Mouse (Mus musculus): ENCODE data around the gene Gm14569.
A peak's percentile ranks its signal among the peaks of the same experiment; 100 is the strongest.

The Gm14569 gene

DNA sequence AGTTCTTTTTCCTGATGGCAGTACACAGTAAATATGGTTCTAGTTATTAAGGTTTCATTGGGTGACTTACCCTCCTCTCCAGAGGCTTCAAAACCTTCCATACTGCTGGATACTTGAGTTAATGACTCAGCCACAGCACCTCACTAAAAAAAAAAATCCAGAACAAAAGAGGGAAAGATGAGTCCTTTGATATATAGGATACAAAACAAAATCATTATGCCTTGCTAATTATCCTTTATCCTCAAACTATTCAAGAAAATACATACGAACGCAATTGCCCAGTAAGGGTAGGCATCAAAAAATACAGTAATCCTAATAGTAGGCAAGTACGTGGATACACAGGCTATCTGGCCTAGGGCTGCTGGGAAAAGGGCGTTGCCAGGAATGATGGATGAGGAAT, at the start of gene Gm14569:
Gene Gm14569, minus strand, starts transcription at position 101 of the 400 bp plus-strand sequence.
- DNase-seq (ENCODE audit: low spot score), result no peak

DNA sequence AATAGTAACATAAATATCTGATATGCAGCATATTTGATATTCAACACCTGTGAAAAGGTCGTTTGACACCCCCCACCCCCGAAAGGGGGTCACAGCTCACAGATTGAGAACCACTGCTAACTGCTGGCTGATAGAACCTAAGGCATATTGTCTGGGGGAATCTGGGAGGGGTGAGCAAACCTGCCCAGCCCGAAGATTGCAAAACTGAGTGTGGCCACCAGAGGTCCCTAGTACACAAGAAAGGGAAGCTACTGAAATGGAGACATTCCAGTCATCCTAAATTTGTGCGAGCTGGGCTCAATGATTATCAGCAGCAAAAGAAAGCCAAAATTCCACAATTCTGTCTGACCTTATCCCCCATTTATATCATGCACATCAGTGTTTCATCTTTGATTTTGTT, 42.9 kb upstream of the Gm14569 start:
- DNase-seq (ENCODE audit: low spot score), result peak; percentile 73

DNA sequence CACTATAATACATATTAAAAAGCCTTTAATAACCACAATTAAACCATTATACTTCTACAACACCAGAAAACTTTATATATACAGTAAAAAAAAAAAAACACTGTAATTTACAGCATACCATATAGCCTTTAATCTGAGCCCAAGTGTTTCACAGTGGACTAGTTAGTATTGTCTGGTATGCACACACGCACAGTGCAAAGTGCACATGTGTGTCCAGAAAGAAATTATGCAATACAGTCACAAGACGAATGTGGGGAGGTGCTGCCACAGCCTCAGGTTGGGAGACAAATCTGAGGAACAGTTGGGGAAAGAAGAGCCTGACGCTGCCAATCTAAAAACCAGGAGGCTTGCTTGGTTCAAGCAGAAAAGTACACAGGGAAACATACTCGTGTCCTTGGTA, 42.1 kb upstream of the Gm14569 start:
- no peak for DNase-seq (ENCODE audit: low spot score)

DNA sequence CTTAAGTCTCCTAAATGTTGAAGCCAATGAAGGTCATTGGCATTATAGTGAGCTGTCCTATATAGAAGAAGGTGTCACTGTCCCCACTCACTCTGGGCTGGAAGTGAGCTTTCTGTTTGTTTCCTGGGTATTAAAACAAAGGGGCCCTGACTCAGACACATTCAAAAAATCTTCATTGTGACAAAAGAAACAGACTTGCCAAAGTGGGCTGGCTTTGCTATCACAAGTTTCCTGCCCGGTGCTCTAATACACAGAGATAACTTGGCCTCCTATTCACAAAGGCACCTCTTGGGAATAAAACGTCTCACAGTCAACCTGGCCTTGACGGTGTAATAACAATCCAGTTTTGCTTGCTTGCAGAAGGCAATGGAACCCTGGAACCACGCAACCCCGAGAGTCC, 38.6 kb upstream of the Gm14569 start:
- DNase-seq (ENCODE audit: low spot score), result no peak

DNA sequence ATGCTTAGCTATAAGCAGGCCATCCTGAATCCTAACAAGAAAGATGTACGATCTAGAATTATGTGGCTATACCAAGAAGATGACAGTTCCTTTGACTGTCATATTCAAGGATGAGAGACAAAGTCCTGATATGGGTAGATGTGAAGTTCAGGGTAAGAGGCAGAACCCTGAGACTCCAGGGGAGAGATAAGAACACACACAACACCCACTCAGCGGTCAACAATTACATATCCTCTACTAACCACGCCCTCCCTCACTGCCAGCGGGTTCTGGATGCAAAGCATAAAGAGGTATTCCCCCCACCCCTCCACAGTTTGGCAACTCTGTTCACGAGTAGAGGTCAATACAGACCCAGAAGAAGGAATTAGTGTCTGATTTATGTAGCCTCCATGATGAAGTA, 32.1 kb upstream of the Gm14569 start:
- DNase-seq (ENCODE audit: low spot score), result no peak

DNA sequence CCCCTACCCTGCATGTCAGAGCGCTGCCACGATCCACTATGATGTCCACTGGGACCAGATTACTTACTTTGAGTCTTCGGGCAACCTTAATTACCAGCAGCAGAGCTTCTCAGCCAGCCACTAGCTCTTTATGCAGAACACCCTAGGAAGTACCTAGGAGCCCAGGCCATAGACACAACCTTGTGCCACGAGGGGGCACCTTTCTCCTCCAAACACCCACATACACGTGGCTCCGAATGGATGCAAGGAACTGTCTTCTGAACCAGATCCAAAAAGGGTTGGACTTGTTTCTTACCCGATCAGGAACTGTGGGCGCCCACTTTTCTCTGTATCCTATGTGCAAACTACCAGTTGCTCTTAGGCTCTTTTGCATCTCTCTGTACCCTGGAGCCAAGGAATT, 22.1 kb upstream of the Gm14569 start:
- DNase-seq (ENCODE audit: low spot score), result peak; percentile 14

DNA sequence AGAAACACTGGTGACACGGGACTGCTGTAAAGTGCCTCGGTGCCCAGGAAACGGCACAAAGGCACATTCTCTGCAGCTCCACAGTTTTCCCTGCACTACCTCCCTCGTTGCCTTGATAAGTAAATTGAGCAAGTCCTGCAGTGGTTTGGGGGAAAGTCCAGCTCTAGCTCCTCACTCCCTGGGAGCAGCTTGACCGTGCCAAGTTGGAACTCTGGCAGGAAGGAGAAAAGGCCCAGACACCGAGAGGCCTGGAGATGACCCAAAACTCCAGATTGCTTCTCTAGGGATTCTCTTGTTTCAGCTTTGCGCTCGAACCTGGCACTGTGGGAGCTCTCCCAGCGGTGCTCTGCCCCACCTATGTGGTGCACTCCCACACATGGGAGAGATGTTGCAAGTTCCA, 21.6 kb upstream of the Gm14569 start:
- DNase-seq (ENCODE audit: low spot score), result peak; percentile 7

DNA sequence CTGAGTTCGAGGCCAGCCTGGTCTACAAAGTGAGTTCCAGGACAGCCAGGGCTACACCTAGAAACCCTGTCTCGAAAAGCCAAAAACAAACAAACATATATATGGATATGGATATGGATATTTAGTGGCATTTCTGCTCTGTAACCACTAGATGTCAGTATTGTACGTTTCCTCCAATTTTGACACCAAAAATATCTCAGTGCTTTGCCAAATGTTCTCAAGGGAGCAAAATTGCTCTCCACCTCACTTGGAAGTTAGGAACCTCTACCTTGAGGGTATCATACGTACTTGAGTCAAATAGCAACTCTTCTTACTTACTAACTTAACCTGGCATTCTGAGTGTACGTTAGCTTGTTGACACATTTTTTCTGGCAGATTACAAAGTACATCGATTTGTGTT, 15.2 kb upstream of the Gm14569 start:
- no peak for DNase-seq (ENCODE audit: low spot score)

DNA sequence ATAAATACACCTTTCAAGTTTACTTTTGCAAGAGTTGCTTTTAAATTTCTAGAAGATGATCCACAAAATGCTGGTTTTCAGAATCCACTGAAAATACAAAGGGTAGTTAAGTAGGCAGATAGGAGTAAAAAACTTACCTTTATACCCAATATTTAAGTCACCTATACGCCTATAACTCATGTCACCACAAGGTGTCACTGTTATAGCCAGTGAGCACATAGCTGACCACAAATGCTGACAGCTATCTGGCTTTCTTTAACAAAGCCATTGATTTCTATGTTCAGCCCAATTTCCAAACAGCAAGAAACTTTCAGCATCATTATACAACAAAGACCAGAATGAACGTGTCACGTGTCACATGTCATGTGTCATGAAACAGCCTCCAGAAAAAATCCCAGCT, 2.1 kb downstream of the Gm14569 start:
- no peak for DNase-seq (ENCODE audit: low spot score)

DNA sequence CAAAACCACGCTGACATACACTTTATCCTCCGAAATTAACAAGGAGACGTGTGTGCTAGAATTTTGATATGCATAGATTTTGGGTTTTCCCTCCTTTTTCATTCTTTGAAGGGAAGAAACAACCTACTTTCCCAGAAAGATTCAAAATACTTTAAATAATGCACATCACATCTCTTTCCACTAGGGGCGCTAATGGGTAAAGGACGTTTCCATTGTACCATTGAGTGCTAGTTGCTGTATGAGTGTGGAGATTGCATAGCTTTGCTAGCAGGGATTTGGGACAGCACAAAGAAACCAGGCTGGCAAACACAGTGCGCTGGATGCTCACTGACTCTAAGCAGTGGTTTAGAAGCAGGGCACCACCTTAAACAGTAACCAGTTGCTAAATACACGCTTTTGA, 3.6 kb downstream of the Gm14569 start:
- no peak for DNase-seq (ENCODE audit: low spot score)

DNA sequence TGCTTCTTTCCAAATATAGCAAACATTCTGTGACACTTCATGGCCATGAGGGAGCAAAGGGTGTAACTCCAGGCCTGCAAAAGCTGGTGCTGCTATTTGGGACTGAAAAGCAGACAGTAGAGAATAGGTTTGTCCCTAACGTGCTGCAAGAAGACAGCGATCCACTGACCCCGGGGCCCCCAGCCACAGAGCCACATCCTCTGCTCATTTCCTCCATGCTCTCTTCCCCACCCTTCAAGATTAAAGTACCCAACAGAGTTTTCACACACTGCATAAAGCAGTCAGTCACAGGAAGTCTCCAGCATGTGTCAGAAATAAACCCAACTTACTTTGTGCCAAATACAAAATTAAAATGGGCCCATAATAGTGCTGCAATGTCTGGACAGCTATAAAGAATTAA, 16.8 kb downstream of the Gm14569 start:
- no peak for DNase-seq (ENCODE audit: low spot score)

DNA sequence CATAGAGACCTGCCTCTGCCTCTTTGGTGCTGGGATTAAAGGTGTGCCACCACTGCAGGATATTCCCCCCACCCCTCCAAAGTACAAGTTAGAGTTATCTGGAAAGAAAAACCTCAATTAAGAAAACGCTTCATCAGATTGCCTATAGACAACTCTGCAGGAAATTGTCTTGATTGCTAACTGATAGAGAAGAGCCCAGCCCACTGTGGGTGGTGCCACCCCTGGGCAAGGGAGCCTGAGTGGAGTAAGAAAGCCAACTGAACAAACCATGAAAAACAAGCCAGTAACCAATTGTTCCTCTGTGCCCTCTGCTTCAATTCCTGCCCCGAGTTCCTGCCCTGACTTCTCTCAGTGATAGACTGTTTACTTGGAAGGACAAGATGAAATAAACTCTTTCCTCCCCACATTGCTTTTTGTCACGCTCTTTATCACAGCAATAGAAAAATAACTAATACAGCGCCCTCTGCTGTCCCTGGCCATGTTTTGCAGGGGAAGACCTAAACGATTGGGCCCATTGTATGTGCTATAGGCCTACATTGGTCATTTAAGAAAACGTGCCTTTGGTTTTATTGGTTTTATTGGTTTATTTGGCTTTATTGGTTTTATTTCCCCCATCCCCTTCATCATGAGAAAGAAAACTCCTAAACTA, 17.4 kb downstream of the Gm14569 start:
- no peak for DNase-seq (ENCODE audit: low spot score)

DNA sequence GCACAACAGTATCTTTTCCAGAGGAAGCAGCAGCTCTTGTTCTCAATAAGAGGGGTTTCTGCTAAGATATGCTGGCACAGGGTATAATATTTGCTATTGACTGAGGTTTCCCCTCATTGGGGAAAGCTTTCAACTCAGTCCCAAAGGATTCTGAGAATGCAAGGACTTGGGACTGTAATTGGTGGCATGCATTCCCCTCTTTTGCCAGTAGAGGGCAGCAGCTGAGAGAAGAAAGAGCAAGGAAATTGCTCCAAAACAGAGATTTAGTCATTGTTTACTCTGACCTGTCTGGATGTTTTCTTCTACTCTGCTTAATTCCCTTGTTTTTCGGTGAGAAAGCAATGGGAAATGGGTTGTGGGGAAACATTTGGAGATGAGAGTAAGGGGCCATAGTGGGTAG, 35.6 kb downstream of the Gm14569 start:
- no peak for DNase-seq (ENCODE audit: low spot score)

DNA sequence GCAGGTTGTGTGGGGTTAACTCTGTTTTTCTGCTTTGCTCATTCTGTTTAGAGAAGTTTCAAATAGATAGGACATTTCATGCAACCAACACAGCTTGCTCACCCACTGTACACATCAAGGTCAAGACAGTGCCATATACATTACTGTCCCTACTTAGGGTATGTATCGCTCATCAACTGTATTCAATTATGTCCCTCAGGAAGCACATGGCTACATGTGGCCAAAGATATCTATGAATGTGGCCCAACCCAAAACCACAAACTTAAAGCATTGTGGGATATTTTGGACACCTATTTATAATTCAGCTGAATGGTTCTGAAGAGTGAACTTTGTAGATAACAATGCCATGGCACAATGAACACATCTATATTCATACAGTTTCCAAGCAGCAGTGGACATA, 53.7 kb downstream of the Gm14569 start:
- DNase-seq (ENCODE audit: low spot score), result no peak

DNA sequence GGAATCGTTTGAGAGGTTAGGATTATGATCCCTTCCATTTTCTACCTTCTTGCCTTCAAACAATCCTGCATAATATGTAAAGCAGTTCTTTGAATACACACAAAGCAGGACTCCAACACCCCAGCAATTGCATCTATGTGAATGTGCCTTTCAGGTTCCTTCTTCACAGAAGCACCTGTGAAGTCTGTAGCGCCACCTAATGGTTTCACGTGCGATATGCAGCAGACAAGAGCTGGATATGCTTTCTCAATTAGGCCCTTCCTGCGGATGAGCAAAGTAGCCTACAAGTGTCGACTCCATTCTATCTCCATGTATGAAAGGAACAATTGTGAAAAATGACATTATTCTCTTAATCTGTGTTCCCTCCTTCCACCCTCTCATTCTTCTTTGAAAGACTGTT, 56.6 kb downstream of the Gm14569 start:
- DNase-seq (ENCODE audit: low spot score), result no peak

DNA sequence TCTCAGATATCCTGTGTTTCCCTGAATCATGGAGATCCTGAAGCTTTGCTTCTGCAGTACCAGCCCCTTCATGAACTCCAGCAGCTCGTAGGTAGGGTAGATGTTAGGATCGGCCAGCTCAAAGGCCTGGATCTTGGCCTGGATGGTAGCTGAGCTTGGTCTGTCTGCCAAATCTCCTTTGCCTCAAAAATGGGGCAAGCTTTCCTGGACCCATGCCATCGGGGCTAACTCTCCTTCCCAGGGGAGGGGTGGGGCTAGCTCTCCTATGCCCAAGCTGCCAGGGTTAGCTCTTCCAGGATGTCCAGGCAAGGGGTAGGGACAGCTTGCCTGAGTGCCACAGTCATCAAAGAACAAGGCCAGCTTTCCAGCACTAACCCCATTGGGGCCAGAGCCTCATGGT, 72.5 kb downstream of the Gm14569 start:
- no peak for DNase-seq (ENCODE audit: low spot score)

DNA sequence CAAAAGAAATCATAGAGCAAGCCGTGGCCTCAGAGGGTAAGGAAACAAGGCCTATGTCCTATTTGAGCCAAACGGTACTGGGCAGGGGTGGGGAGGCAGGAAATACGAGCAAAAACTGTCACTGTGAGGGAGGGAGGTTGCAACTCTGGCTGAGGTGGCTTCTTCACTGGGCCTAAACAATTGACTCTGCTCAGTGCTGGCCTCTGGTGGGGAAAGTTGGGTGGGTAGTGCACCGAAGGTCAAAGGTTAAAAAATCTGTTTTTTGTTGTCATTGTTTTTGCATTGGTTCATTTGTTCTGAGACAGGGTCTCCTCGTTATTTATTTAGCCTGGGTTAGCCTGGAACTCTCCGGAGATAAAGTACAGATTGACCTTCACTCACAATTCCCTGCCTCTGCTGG, 89.3 kb downstream of the Gm14569 start:
- no peak for DNase-seq (ENCODE audit: low spot score)

DNA sequence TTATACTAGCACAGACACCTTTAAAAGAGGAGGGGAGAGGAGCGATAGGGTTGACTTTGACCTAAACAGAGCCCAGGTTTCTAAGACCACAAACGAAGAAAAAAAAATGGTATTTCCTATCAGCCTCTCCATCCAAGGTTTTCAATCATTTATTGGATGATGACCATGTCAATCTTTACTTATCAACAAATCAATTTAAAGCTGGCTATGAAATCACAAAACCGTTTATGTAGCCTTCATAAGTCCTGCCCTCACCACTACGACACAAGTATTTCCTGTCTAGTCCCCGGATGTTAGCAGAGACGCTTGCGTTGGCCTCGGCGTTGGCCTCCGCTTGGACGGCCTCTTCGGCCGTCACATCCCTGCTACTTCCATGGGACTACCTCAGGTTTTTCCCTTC, 90.7 kb downstream of the Gm14569 start, which contains the start of gene Gm6268:
Gene Gm6268, plus strand, starts transcription at position 301 of the 400 bp plus-strand sequence.
- no peak for DNase-seq (ENCODE audit: low spot score)

DNA sequence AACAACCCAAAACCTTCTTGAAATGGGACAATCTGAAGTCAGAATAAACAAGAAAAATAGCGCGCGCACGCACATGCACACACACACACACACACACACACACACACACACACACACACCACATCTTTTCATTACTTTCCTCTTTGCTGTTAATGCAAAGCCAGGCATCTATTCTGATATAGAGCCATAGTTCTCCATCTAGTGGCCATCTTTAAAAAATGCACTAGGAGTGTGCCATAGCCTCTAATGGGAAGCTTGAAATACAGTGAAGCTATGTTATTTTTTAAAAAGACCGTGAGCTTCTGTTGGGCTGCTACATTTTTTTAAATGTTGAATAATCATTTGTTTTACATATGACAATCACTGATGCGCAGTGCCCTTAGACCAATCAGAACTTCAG, 98.4 kb downstream of the Gm14569 start:
- no peak for DNase-seq (ENCODE audit: low spot score)

DNA sequence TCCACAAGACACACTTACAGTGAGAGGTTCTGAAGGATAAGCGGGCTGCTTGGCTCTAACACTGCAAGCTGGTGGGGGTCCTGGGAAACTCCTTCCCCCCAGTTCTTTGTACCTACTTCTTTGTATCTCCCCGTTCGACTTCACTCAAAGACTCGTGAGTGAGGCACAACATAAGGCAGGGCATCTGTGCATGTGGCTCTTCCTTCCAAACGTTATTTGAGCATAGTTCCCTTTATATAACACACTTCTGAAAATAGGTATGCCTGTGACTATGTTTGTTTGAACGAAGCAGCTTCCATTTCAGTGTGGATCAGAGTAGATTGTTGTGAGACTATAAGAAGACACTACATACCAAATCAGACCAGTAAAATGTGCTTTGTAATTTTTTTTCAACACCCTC, 99.0 kb downstream of the Gm14569 start:
- DNase-seq (ENCODE audit: low spot score), result no peak

DNA sequence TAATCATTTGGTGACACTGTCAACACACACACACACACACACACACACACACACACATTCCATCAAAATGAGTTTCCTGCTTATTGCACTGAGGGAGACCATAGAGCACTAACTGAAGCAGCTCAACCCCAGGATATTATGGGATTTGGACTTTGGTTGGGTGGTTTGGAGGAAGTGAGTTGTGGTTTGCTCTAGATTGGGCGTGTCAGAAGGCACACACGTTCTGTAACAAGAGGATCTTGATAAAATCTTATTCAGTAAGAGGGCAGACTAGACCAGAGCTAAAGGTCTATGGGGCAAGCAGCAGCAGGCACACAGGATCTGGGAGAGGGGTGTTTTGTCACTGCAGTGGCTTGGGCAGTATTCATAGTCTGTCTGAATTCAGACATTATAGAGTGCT, 101.1 kb downstream of the Gm14569 start:
- DNase-seq (ENCODE audit: low spot score), result no peak

DNA sequence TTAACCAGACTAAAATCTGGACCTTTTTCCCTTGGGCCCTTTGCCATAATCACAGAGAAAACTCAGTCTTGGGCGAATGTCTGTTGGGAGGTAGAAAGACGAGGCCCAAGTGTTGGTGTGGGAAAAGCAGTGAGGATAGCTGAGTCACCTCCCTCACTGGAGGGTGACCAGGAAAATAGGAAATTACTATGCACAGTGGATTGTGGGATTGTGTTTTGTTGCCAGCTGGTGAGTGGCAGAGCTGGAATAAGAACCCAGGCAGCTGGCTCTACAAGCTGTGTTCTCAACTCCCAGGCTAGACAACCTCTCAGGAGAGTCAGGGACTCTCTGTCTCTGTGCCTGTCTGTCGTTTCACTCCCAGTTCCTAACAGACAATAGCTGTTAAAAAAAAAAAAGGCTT, 101.7 kb downstream of the Gm14569 start:
- DNase-seq (ENCODE audit: low spot score), result no peak

DNA sequence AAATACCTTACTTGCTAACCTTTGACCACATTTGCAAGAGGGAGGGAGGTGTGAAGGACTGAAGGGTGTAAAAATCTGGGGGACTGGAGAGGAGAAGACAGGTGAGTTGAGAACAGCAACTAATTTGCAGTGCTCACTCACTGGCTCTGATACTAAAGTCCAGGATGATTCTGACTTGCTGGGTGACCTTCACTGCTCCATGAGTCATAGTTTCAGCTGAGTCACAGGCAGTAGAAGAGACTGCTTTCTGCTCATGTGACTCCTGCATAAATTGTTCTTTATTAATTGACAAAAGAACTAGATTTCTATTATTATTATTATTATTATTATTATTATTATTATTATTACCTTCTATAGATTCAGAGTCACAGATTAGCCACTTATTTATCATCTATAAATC, 106.3 kb downstream of the Gm14569 start:
- no peak for DNase-seq (ENCODE audit: low spot score)

Data from ovary, postnatal 36 days (tissue).